Mouse (Mus musculus) heart, embryonic 11.5 days (tissue): Measurements from ENCODE around the gene Hexb. TPM values are rescaled to one million over a fixed set of nuclear protein-coding genes. Genes with fewer than 3 reads are reported as not detected.

Experiments
- ATAC-seq: fragments of 200-750 bp; cut with Nextera tagmentation; replicated peaks from 2 replicates; pipeline ENCODE4 v1.8.0; 2017; ENCODE audit warnings: moderate library complexity; ENCODE audit not compliant: insufficient number of reproducible peaks, low FRiP score, low TSS enrichment
- H3K27ac ChIP-seq: fragments of 300-500 bp; sonication (generic); 2 replicates; pipeline ENCODE4 v1.5.1; 2014; ENCODE audit warnings: mild to moderate bottlenecking, low read depth, low read length
- H3K27me3 ChIP-seq: fragments of 300-500 bp; sonication (generic); 2 replicates; pipeline ENCODE4 v1.6.1; 2014; ENCODE audit warnings: mild to moderate bottlenecking, low read length, mixed read lengths; ENCODE audit not compliant: control insufficient read depth, insufficient read depth
- H3K36me3 ChIP-seq: fragments of 300-500 bp; sonication (generic); 2 replicates; pipeline ENCODE4 v1.6.1; 2014; ENCODE audit warnings: mild to moderate bottlenecking, low read length, moderate library complexity, mixed read lengths; ENCODE audit not compliant: control insufficient read depth, insufficient read depth
- H3K4me1 ChIP-seq: fragments of 300-500 bp; sonication (generic); 2 replicates; pipeline ENCODE4 v1.6.1; 2014; ENCODE audit warnings: low read length; ENCODE audit not compliant: control insufficient read depth, insufficient read depth
- H3K4me2 ChIP-seq: fragments of 300-500 bp; sonication (generic); 2 replicates; pipeline ENCODE4 v1.6.1; 2014; ENCODE audit warnings: mild to moderate bottlenecking, moderate library complexity
- H3K4me3 ChIP-seq: fragments of 300-500 bp; sonication (generic); 2 replicates; pipeline ENCODE4 v1.5.1; 2014; ENCODE audit warnings: low read depth, low read length
- H3K9ac ChIP-seq: fragments of 300-500 bp; sonication (generic); 2 replicates; pipeline ENCODE4 v1.6.1; 2014; ENCODE audit warnings: mild to moderate bottlenecking, low read depth, low read length, moderate library complexity
- H3K9me3 ChIP-seq: fragments of 300-500 bp; sonication (generic); replicated peaks from 2 replicates; pipeline ENCODE4 v1.6.1; 2016; ENCODE audit warnings: low read length; ENCODE audit not compliant: control insufficient read depth
- WGBS: fragments of 180-500 bp; shearing (Covaris S2); extraction: QIAGEN DNeasy Blood & Tissue Kit; methylation state at CpG from one replicate; pipeline ENCODE4 v1.1.7; 2014; ENCODE audit not compliant: insufficient replicate concordance; 5-methylcytosine and 5-hydroxymethylcytosine counted together
- polyA plus RNA-seq: library from polyadenylated mRNA; unstranded; fragments of >200 nt; fragmentation: Nextera tagmentation; extraction: Ambion mirVana; gene quantifications from 2 replicates; pipeline ENCODE4 v1.2.1, GENCODE M21; 2014

Gene Hexb
- polyA plus RNA-seq, 1 experiment from 2014 or later, result 32.3 TPM

DNA sequence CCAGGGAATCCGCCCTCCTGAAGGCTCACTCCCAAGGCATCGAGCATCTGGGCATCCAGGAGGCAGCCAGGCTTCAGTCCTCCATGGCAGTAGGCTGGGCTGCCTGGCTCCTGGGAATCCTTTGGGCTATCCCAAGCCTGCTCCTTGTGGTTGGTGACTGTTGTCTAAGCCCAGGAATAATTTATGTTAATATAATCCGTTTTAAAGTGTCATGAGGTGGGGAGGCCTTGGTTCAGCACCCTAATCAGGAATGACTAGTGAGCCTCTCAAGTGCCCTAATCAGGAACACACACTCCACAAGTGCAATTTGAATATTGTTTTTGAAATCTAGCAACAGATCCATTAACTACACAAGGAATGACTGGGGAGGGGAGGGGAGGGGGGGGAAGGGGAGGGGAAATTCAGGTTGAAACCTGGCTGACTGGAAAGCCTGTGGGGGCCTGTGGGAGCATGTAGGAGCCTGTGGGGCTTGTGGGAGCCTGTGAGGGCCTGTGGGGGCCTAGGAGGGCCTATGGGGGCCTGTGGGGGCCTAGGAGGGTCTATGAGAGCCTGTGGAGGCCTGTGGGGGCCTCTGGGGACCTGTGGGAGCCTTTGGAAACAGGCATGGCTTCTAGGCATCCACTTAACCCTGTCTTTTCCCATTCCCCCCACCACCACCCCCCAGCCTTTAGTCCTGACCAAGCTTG, 16.6 kb upstream of the Hexb start:
- Histone ChIP-seq H3K4me3 (no peak overlapping the region), H3K4me2 (no peak overlapping the region), H3K9ac (no peak overlapping the region), H3K9me3 (no peaks in the 10 kb centered on the region), H3K27ac (no peak overlapping the region), H3K27me3 (no peaks in the 10 kb centered on the region), H3K36me3 (no peaks in the 10 kb centered on the region), H3K4me1 (no peaks in the 10 kb centered on the region)
- no peak for ATAC-seq
- 51% methylated on average over 3 of the region's 3 CpGs for WGBS

- no peaks in the 10 kb centered on the region for H3K9me3 ChIP-seq
- no peak overlapping the region for H3K4me2 ChIP-seq
- no peak overlapping the region for H3K27ac ChIP-seq
- no peak overlapping the region for H3K4me3 ChIP-seq
- no peak overlapping the region; the same call in 1 of the 2 replicates for H3K9ac ChIP-seq
- no peaks in the 10 kb centered on the region for H3K4me1 ChIP-seq
- H3K27me3 ChIP-seq, result no peaks in the 10 kb centered on the region
- H3K36me3 ChIP-seq, result no peaks in the 10 kb centered on the region
- WGBS, result 53% methylated on average over 3 of the region's 3 CpGs
- no peak for ATAC-seq
Measured at GRCm38 (mm10) chr13:97208500-97209010, 10.4 kb upstream of the Hexb start.

- H3K4me2 ChIP-seq, result no peak overlapping the region
- no peak overlapping the region; the same call in 1 of the 2 replicates for H3K9ac ChIP-seq
- no peak for ATAC-seq
- no peak overlapping the region for H3K27ac ChIP-seq
- WGBS, result 41% methylated on average over 7 of the region's 7 CpGs
- H3K4me1 ChIP-seq, result no peaks in the 10 kb centered on the region
- H3K36me3 ChIP-seq, result no peaks in the 10 kb centered on the region
- no peaks in the 10 kb centered on the region for H3K9me3 ChIP-seq
- no peaks in the 10 kb centered on the region for H3K27me3 ChIP-seq
- no peak overlapping the region for H3K4me3 ChIP-seq
Measured at GRCm38 (mm10) chr13:97208112-97208478, 9.9 kb upstream of the Hexb start.

DNA sequence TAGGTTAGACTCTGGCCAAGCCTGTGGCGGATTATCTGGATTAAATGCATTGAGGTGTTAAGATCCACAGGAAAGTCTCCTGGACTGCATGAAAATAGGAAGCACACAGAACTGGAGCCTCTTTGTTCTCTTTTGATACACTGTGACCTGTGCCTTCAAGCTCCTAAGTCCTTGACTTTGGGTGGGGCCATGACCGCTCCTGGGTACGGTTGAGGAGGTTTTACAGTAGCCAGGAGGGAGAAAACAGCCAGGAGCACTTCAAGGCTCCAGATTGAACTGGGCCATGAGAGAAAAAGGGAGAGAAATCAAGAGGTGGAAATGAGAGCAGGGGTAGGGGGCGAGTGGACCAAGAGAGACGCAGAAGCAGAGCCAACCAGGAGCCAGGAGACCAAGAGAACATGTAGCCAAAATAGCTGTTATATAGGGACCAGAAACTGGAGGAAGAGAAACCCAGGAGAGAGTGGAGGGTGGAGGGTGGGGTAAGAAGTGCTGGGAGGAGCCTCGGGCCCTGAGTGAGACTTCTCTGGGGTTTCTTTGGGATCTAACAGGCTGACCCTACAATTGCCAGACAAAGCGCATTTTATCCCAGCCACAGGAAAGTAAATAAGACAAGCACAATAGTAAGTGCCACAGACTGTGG, 9.4 kb upstream of the Hexb start:
- WGBS, result 66% methylated on average over 7 of the region's 7 CpGs
- ATAC-seq, result no peak
- Histone ChIP-seq H3K4me3 (no peak overlapping the region), H3K36me3 (no peaks in the 10 kb centered on the region), H3K27me3 (no peaks in the 10 kb centered on the region), H3K9me3 (no peaks in the 10 kb centered on the region), H3K4me1 (no peaks in the 10 kb centered on the region), H3K27ac (no peak overlapping the region), H3K4me2 (no peak overlapping the region), H3K9ac (no peak overlapping the region)

- H3K4me1 ChIP-seq, result no peaks in the 10 kb centered on the region
- H3K4me3 ChIP-seq, result no peak overlapping the region
- WGBS, result 77% methylated on average over 2 of the region's 2 CpGs
- H3K9me3 ChIP-seq, result no peaks in the 10 kb centered on the region
- no peak for ATAC-seq
- H3K9ac ChIP-seq, result no peak overlapping the region
- no peak overlapping the region for H3K4me2 ChIP-seq
- H3K27ac ChIP-seq, result no peak overlapping the region
- no peaks in the 10 kb centered on the region for H3K36me3 ChIP-seq
- no peaks in the 10 kb centered on the region for H3K27me3 ChIP-seq
Measured at GRCm38 (mm10) chr13:97206046-97206445, 7.9 kb upstream of the Hexb start.

GRCm38 (mm10) chr13:97205052-97205701, 7.0 kb upstream of the Hexb start:
- Histone ChIP-seq H3K9ac (0 out of 2 replicates have a peak overlapping the region, but pooled peaks have one; percentile 36), H3K4me3 (peak overlapping the region; percentile 39), H3K36me3 (no peaks in the 10 kb centered on the region), H3K4me2 (peak overlapping the region; percentile 72), H3K27ac (peak overlapping the region; percentile 67; the same call in 1 of the 2 replicates), H3K4me1 (no peaks in the 10 kb centered on the region), H3K27me3 (no peaks in the 10 kb centered on the region), H3K9me3 (no peaks in the 10 kb centered on the region)
- ATAC-seq, result no peak; the same call in 1 of the 2 replicates
- 12% methylated on average over 18 of the region's 18 CpGs for WGBS

GRCm38 (mm10) chr13:97201896-97202295, 3.7 kb upstream of the Hexb start:
- ATAC-seq, result no peak

GRCm38 (mm10) chr13:97201076-97201475, 2.9 kb upstream of the Hexb start:
- Histone ChIP-seq H3K4me1 (no peaks in the 10 kb centered on the region), H3K4me2 (no peak overlapping the region), H3K4me3 (no peak overlapping the region), H3K36me3 (no peaks in the 10 kb centered on the region), H3K9ac (no peak overlapping the region), H3K9me3 (no peaks in the 10 kb centered on the region), H3K27ac (no peak overlapping the region), H3K27me3 (no peaks in the 10 kb centered on the region)
- ATAC-seq, result no peak
- WGBS, result 48% methylated on average over 7 of the region's 7 CpGs

More at GRCm38 (mm10) chr13:97201896-97202295, 3.7 kb upstream of the Hexb start:
- H3K27ac ChIP-seq, result no peak overlapping the region
- H3K4me1 ChIP-seq, result no peaks in the 10 kb centered on the region
- H3K4me3 ChIP-seq, result no peak overlapping the region
- no peaks in the 10 kb centered on the region for H3K27me3 ChIP-seq
- no peaks in the 10 kb centered on the region for H3K36me3 ChIP-seq
- H3K9ac ChIP-seq, result no peak overlapping the region
- 69% methylated on average over 4 of the region's 4 CpGs for WGBS
- no peak overlapping the region for H3K4me2 ChIP-seq
- no peaks in the 10 kb centered on the region for H3K9me3 ChIP-seq
